Mouse (Mus musculus) C2C12 (cell line): Measurements from ENCODE around the gene Zyg11a.

ENCODE experiments used
- CEBPB ChIP-seq: IDR thresholded peaks from one replicate; pipeline ENCODE4 v1.6.1; 2011; ENCODE audit warnings: low read depth, mild to moderate bottlenecking, control low read depth, moderate library complexity
- CTCF ChIP-seq: IDR thresholded peaks from one replicate; pipeline ENCODE4 v1.5.1; 2011; ENCODE audit not compliant: control insufficient read depth, insufficient read depth, insufficient read length
- FOSL1 ChIP-seq: IDR thresholded peaks from one replicate; pipeline ENCODE4 v1.8.0; 2011; ENCODE audit warnings: mild to moderate bottlenecking, low read length; ENCODE audit not compliant: poor library complexity, insufficient read depth, severe bottlenecking
- MYOG ChIP-seq: IDR thresholded peaks from one replicate; pipeline ENCODE4 v1.6.1; 2011; ENCODE audit not compliant: control insufficient read depth, insufficient read length; ENCODE audit errors: extremely low read depth

DNA sequence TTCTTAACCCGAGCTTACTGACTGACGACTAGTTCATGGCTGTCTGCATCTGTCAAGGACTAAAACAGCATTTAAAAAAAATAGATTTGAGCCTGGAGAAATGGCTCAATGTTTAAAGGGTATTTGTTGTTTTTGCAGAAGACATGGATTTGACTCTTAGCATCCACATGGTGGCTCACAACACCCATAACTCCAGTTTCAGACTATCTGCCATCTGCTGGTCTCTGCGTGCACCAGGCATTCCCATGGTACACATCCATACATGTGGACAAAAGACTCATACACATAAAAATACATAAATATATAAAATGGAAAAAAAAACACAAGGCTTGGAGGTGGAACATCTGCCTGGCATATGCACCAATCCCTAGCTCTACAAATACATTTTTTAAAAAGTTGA, 31.5 kb upstream of the Zyg11a start:
- TF ChIP-seq CEBPB: no peak
- TF ChIP-seq CTCF: no peak
- TF ChIP-seq MYOG: no peak
- no peak for TF ChIP-seq FOSL1
